Mouse (Mus musculus): ENCODE data around the gene Rprd1b.

GRCm38 (mm10) chr2:158137771-158138170, 109.5 kb downstream of the Rprd1b start:
- TF ChIP-seq MYOD1 (IDR thresholded peaks at IDR 0.05; ENCODE audit: control insufficient read depth, insufficient read length, low read depth): no peak
- no peak for TF ChIP-seq CTCF (IDR thresholded peaks at IDR 0.05; ENCODE audit: control insufficient read depth, insufficient read depth, insufficient read length)
- TF ChIP-seq CEBPB (IDR thresholded peaks at IDR 0.05; ENCODE audit: low read depth): no peak
- no peak for TF ChIP-seq FOSL1 (IDR thresholded peaks at IDR 0.05; ENCODE audit: insufficient read depth, low read length, poor library complexity, severe bottlenecking)

All from C2C12 (cell line).